Mouse (Mus musculus): Measurements from ENCODE around the gene Foxj2.

DNA sequence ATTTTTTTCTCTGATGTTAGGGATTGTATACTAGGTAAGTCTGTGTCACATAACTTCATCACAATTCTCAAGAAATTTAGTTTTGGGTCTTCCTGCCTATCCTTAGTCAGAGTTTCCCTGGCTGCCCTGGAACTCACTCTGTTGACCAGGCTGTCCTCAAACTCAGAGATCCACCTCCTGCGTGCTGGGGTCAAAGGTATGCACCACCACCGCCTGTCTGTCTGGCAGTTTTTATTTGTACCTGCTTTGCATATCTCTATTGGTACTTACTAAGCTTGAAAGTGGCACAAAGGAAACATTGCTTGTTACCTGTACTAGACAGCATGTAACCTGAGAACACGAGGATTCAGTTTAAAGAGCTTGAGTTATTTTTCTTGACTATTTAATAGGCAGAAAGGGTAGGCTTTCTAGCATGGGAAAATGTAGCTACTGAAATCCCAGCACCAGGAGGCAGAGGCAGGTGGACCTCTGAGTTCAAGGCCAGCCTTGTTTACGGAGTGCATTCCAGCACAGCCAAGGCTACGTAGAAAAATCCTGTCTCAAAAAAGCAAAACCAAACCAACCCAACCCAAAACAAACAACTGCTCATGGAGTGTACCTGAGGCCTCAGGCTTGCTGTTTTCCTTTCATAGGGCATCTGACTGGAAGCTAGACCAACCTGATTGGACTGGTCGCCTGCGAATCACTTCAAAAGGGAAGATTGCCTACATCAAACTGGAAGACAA is 60.2 kb downstream of the Foxj2 start:
- TF ChIP-seq ELF1 (IDR thresholded peaks at IDR 0.05; ENCODE audit: low read depth, low read length) (no peak), RCOR1 (conservative IDR thresholded peaks at IDR 0.05; ENCODE audit: low read depth, low read length) (no peak), CHD2 (IDR thresholded peaks at IDR 0.05; ENCODE audit: low read length) (no peak), CTCF (conservative IDR thresholded peaks at IDR 0.05 in 1 of 2, IDR thresholded peaks at IDR 0.05 in 1 of 2; ENCODE audit: low read depth in 2 of 2, low read length in 2 of 2) (no peak), EP300 (IDR thresholded peaks at IDR 0.05; ENCODE audit: low read length) (0 out of 2 replicates have a peak, but pooled peaks have one; percentile 24), MEF2A (IDR thresholded peaks at IDR 0.05; ENCODE audit: borderline replicate concordance, low read depth, low read length) (no peak), MXI1 (IDR thresholded peaks at IDR 0.05; ENCODE audit: low read depth, low read length) (no peak)
